Mouse (Mus musculus) MEL (cell line): Measurements from ENCODE around the gene Fam192a. TPM values are rescaled to one million over a fixed set of nuclear protein-coding genes. Genes with fewer than 3 reads are reported as not detected.

ENCODE experiments used
- DNase-seq: peaks from one replicate; pipeline ENCODE4 v3.0.0; 2011; ENCODE audit warnings: low read depth, low spot score
- H3K27ac ChIP-seq: 2 replicates; pipeline ENCODE4 v1.5.1; 2012; ENCODE audit warnings: low read depth, mild to moderate bottlenecking, control low read depth, low read length, moderate library complexity; ENCODE audit not compliant: control insufficient read depth
- H3K27me3 ChIP-seq, 2 experiments: fragments of 150-350 bp in 1 of 2; sonication (generic) in 1 of 2; 2 replicates each; pipeline ENCODE4 v1.6.1; 2012; ENCODE audit warnings: low read length in 2 of 2, mild to moderate bottlenecking in 2 of 2, improper control_type of control experiment in 1 of 2, moderate library complexity in 1 of 2; ENCODE audit not compliant: insufficient read depth in 2 of 2, control insufficient read depth in 1 of 2
- H3K36me3 ChIP-seq, 2 experiments: 2 replicates each; pipeline ENCODE4 v1.6.1; 2012 to 2014; ENCODE audit warnings: low read length in 2 of 2, improper control_type of control experiment in 1 of 2, inconsistent platforms in 1 of 2, mild to moderate bottlenecking in 1 of 2; ENCODE audit not compliant: insufficient read depth in 2 of 2, control insufficient read depth in 1 of 2
- H3K4me1 ChIP-seq, 2 experiments: fragments of 150-350 bp in 1 of 2; sonication (generic) in 1 of 2; 2 replicates each; pipeline ENCODE4 v1.6.1; 2012; ENCODE audit warnings: low read length in 2 of 2, improper control_type of control experiment in 1 of 2, mild to moderate bottlenecking in 1 of 2; ENCODE audit not compliant: insufficient read depth in 2 of 2, control insufficient read depth in 1 of 2
- H3K4me3 ChIP-seq, 2 experiments: fragments of 150-350 bp in 1 of 2; sonication (generic) in 1 of 2; 2 replicates each; pipeline ENCODE4 v1.5.1; 2012; ENCODE audit warnings: low read depth in 2 of 2, low read length in 2 of 2, mild to moderate bottlenecking in 2 of 2, moderate library complexity in 2 of 2, control low read depth in 1 of 2, improper control_type of control experiment in 1 of 2; ENCODE audit not compliant: control insufficient read depth in 1 of 2, insufficient read depth in 1 of 2
- H3K79me2 ChIP-seq: 2 replicates; pipeline ENCODE4 v1.6.1; 2012; ENCODE audit warnings: mild to moderate bottlenecking, low read length, moderate library complexity; ENCODE audit not compliant: control insufficient read depth, poor library complexity, insufficient read depth
- H3K9ac ChIP-seq: 2 replicates; pipeline ENCODE4 v1.6.1; 2012; ENCODE audit warnings: low read depth, mild to moderate bottlenecking, control low read depth, low read length, moderate library complexity; ENCODE audit not compliant: control insufficient read depth, poor library complexity, severe bottlenecking
- H3K9me3 ChIP-seq: fragments of 150-350 bp; sonication (generic); replicated peaks from 2 replicates; pipeline ENCODE4 v1.6.1; 2012; ENCODE audit warnings: mild to moderate bottlenecking, low read length, improper control_type of control experiment, moderate library complexity; ENCODE audit not compliant: insufficient read depth
- BHLHE40 ChIP-seq: IDR thresholded peaks from 2 replicates; pipeline ENCODE4 v1.6.1; 2012; ENCODE audit warnings: low read depth, mild to moderate bottlenecking, inconsistent platforms, low read length, improper control_type of control experiment, borderline replicate concordance
- CHD2 ChIP-seq: IDR thresholded peaks from 2 replicates; pipeline ENCODE4 v1.6.1; 2011; ENCODE audit warnings: low read length, improper control_type of control experiment
- E2F4 ChIP-seq: IDR thresholded peaks from 2 replicates; pipeline ENCODE4 v1.6.1; 2011; ENCODE audit warnings: low read depth, low read length, improper control_type of control experiment, borderline replicate concordance
- ELF1 ChIP-seq: IDR thresholded peaks from 2 replicates; pipeline ENCODE4 v1.6.1; 2014; ENCODE audit warnings: low read depth, mild to moderate bottlenecking, inconsistent platforms, low read length, improper control_type of control experiment, moderate library complexity
- EP300 ChIP-seq, 2 experiments: IDR thresholded peaks; 2 replicates each; pipeline ENCODE4 v1.6.1; 2011; ENCODE audit warnings: improper control_type of control experiment in 2 of 2, low read length in 2 of 2, low read depth in 1 of 2, mild to moderate bottlenecking in 1 of 2
- GABPA ChIP-seq: IDR thresholded peaks from 2 replicates; pipeline ENCODE4 v1.6.1; 2012; ENCODE audit warnings: low read depth, mild to moderate bottlenecking, inconsistent platforms, low read length, improper control_type of control experiment, moderate library complexity
- HCFC1 ChIP-seq: IDR thresholded peaks from 2 replicates; pipeline ENCODE4 v1.6.1; 2012; ENCODE audit warnings: low read depth, mild to moderate bottlenecking, inconsistent platforms, low read length, improper control_type of control experiment, moderate library complexity
- KAT2A ChIP-seq: conservative IDR thresholded peaks from 2 replicates; pipeline ENCODE4 v1.6.1; 2012; ENCODE audit warnings: low read depth, low read length, improper control_type of control experiment, inconsistent platforms
- MAFK ChIP-seq: IDR thresholded peaks from 2 replicates; pipeline ENCODE4 v1.6.1; 2011; ENCODE audit warnings: low read depth, mild to moderate bottlenecking, low read length, improper control_type of control experiment, borderline replicate concordance
- MYB ChIP-seq: IDR thresholded peaks from 2 replicates; pipeline ENCODE4 v1.6.1; 2011; ENCODE audit warnings: mild to moderate bottlenecking, low read depth, low read length, improper control_type of control experiment
- NELFE ChIP-seq: IDR thresholded peaks from 2 replicates; pipeline ENCODE4 v1.6.1; 2011; ENCODE audit warnings: low read depth, low read length, improper control_type of control experiment
- NRF1 ChIP-seq: IDR thresholded peaks from 2 replicates; pipeline ENCODE4 v1.6.1; 2014; ENCODE audit warnings: low read depth, mild to moderate bottlenecking, inconsistent platforms, low read length, improper control_type of control experiment, moderate library complexity; ENCODE audit not compliant: poor library complexity, insufficient read depth, severe bottlenecking
- POLR2AphosphoS5 ChIP-seq: IDR thresholded peaks from 2 replicates; pipeline ENCODE4 v1.6.1; 2012; ENCODE audit warnings: low read depth, borderline replicate concordance, mild to moderate bottlenecking, inconsistent platforms, low read length, moderate library complexity, mixed read lengths
- RAD21 ChIP-seq: IDR thresholded peaks from 2 replicates; pipeline ENCODE4 v1.6.1; 2011; ENCODE audit warnings: mild to moderate bottlenecking, low read depth, low read length, improper control_type of control experiment
- RCOR1 ChIP-seq: IDR thresholded peaks from 2 replicates; pipeline ENCODE4 v1.6.1; 2012; ENCODE audit warnings: low read depth, mild to moderate bottlenecking, inconsistent platforms, low read length, improper control_type of control experiment
- SIN3A ChIP-seq: IDR thresholded peaks from 2 replicates; pipeline ENCODE4 v1.6.1; 2012; ENCODE audit warnings: low read length, improper control_type of control experiment, inconsistent platforms
- SMC3 ChIP-seq: IDR thresholded peaks from 2 replicates; pipeline ENCODE4 v1.6.1; 2011; ENCODE audit warnings: low read depth, low read length, improper control_type of control experiment
- TAL1 ChIP-seq: IDR thresholded peaks from 2 replicates; pipeline ENCODE4 v1.6.1; 2012; ENCODE audit warnings: mild to moderate bottlenecking, inconsistent platforms, low read length, moderate library complexity, mixed read lengths
- TBP ChIP-seq: IDR thresholded peaks from 2 replicates; pipeline ENCODE4 v1.8.0; 2011; ENCODE audit warnings: low read depth, low read length, improper control_type of control experiment
- UBTF ChIP-seq: IDR thresholded peaks from 2 replicates; pipeline ENCODE4 v1.6.1; 2012; ENCODE audit warnings: low read depth, mild to moderate bottlenecking, inconsistent platforms, low read length, improper control_type of control experiment, moderate library complexity, borderline replicate concordance; ENCODE audit not compliant: insufficient read depth
- USF1 ChIP-seq: IDR thresholded peaks from 2 replicates; pipeline ENCODE4 v1.6.1; 2014; ENCODE audit warnings: low read depth, mild to moderate bottlenecking, inconsistent platforms, low read length, improper control_type of control experiment, moderate library complexity
- USF2 ChIP-seq, 2 experiments: IDR thresholded peaks; 2 replicates each; pipeline ENCODE4 v1.6.1; 2011 to 2012; ENCODE audit warnings: improper control_type of control experiment in 2 of 2, low read length in 2 of 2, borderline replicate concordance in 1 of 2, inconsistent platforms in 1 of 2, low read depth in 1 of 2, mild to moderate bottlenecking in 1 of 2; ENCODE audit not compliant: insufficient read depth in 1 of 2
- ZKSCAN1 ChIP-seq: IDR thresholded peaks from 2 replicates; pipeline ENCODE4 v1.6.1; 2012; ENCODE audit warnings: low read depth, mild to moderate bottlenecking, inconsistent platforms, low read length, improper control_type of control experiment, moderate library complexity
- ZMIZ1 ChIP-seq: IDR thresholded peaks from 2 replicates; pipeline ENCODE4 v1.6.1; 2012; ENCODE audit warnings: low read depth, mild to moderate bottlenecking, inconsistent platforms, low read length, improper control_type of control experiment, moderate library complexity
- polyA plus RNA-seq, 2 experiments: library from polyadenylated mRNA; stranded (reverse) in 1 of 2; unstranded in 1 of 2; fragments of >175 nt in 1 of 2; fragments of >200 nt in 1 of 2; gene quantifications; 2 replicates each; pipeline versions ENCODE4 v1.2.1 to v1.2.4; 2012; ENCODE audit warnings: low replicate concordance in 2 of 2, low read depth in 1 of 2; ENCODE audit not compliant: insufficient read length in 2 of 2, insufficient read depth in 1 of 2, missing spikeins in 1 of 2
- total RNA-seq: library from RNA; depleted of rRNA; stranded (reverse); fragments of 300-350 nt; gene quantifications from 2 replicates; pipeline ENCODE4 v1.2.3, GENCODE M21; 2012

Fam192a gene
- total and polyA plus RNA-seq, 3 experiments = 46.3 to 88.1 TPM; not detected in 1

- H3K27me3 ChIP-seq = no peaks in the 10 kb centered on the region
- no peak for TF ChIP-seq TAL1
- no peak for TF ChIP-seq SIN3A
- TF ChIP-seq MAFK = no peak
- TF ChIP-seq NELFE = no peak
- TF ChIP-seq RAD21 = no peak
- TF ChIP-seq USF2 (IDR thresholded peaks at IDR 0.05; ENCODE audit: borderline replicate concordance in 1 of 2, insufficient read depth in 1 of 2, low read depth in 1 of 2, low read length in 2 of 2) = no peak
- TF ChIP-seq GABPA = no peak
- TF ChIP-seq ZMIZ1 = no peak
- no peak for TF ChIP-seq EP300 (IDR thresholded peaks at IDR 0.05; ENCODE audit: low read depth in 1 of 2, low read length in 2 of 2)
- TF ChIP-seq BHLHE40 = no peak
- TF ChIP-seq ELF1 = no peak
- TF ChIP-seq E2F4 = no peak
- no peak for TF ChIP-seq SMC3
- no peak for TF ChIP-seq CHD2
- TF ChIP-seq UBTF = no peak
- no peak for TF ChIP-seq KAT2A
- no peaks in the 10 kb centered on the region for H3K79me2 ChIP-seq
- DNase-seq = no peak
- H3K4me3 ChIP-seq = no peak overlapping the region
- no peak overlapping the region for H3K27ac ChIP-seq
- H3K36me3 ChIP-seq = no peaks in the 10 kb centered on the region
- no peaks in the 10 kb centered on the region for H3K4me1 ChIP-seq
- H3K9ac ChIP-seq = no peak overlapping the region
- H3K9me3 ChIP-seq = no peaks in the 10 kb centered on the region
Observed at GRCm38 (mm10) chr8:94566446-94567158, 35.2 kb downstream of the Fam192a start.

GRCm38 (mm10) chr8:94566033-94566432 is 35.8 kb downstream of the Fam192a start:
- H3K4me1 ChIP-seq = no peaks in the 10 kb centered on the region
- H3K27me3 ChIP-seq = no peaks in the 10 kb centered on the region
- no peak overlapping the region for H3K27ac ChIP-seq

More at GRCm38 (mm10) chr8:94566033-94566432, 35.8 kb downstream of the Fam192a start:
- H3K4me3 ChIP-seq = no peak overlapping the region
- H3K79me2 ChIP-seq = no peaks in the 10 kb centered on the region
- DNase-seq = no peak
- H3K9ac ChIP-seq = no peak overlapping the region
- TF ChIP-seq TBP = no peak
- no peak for TF ChIP-seq NRF1
- no peak for TF ChIP-seq SIN3A
- TF ChIP-seq POLR2AphosphoS5 = no peak
- no peak for TF ChIP-seq CHD2
- TF ChIP-seq ZKSCAN1 = no peak
- no peak for TF ChIP-seq EP300 (IDR thresholded peaks at IDR 0.05; ENCODE audit: low read depth in 1 of 2, low read length in 2 of 2)
- TF ChIP-seq UBTF = no peak
- no peak for TF ChIP-seq E2F4
- no peak for TF ChIP-seq GABPA
- TF ChIP-seq USF1 = no peak
- no peak for TF ChIP-seq HCFC1
- no peak for TF ChIP-seq RCOR1
- no peak for TF ChIP-seq MYB
- H3K9me3 ChIP-seq = no peaks in the 10 kb centered on the region
- H3K36me3 ChIP-seq = no peaks in the 10 kb centered on the region
